Mouse (Mus musculus) heart, embryonic 10.5 days (tissue): Measurements from ENCODE around the gene BC034090. TPM values are rescaled to one million over a fixed set of nuclear protein-coding genes. Genes with fewer than 3 reads are reported as not detected.
A peak's percentile ranks its signal among the peaks of the same experiment; 100 is the strongest.
"Not testable (repeated sequence)": the region's sequence is repeated elsewhere in the genome, so short reads cannot be mapped to it uniquely, and the experiment has no call there.

Experiments
- DNase-seq: peaks from one replicate; pipeline ENCODE4 v3.0.0-alpha.2; 2017; ENCODE audit warnings: low spot score
- H3K27ac ChIP-seq: fragments of 300-500 bp; sonication (generic); 2 replicates; pipeline ENCODE4 v1.5.1; 2016; ENCODE audit warnings: mild to moderate bottlenecking
- H3K27me3 ChIP-seq: fragments of 300-500 bp; sonication (generic); 2 replicates; pipeline ENCODE4 v1.6.1; 2016; ENCODE audit warnings: mild to moderate bottlenecking; ENCODE audit not compliant: poor library complexity, insufficient read depth, severe bottlenecking
- H3K36me3 ChIP-seq: fragments of 300-500 bp; sonication (generic); 2 replicates; pipeline ENCODE4 v1.6.1; 2016; ENCODE audit warnings: mild to moderate bottlenecking, moderate library complexity
- H3K4me1 ChIP-seq: fragments of 300-500 bp; sonication (generic); 2 replicates; pipeline ENCODE4 v1.6.1; 2016; ENCODE audit warnings: mild to moderate bottlenecking
- H3K4me3 ChIP-seq: fragments of 300-500 bp; sonication (generic); 2 replicates; pipeline ENCODE4 v1.5.1; 2016; ENCODE audit warnings: mild to moderate bottlenecking, moderate library complexity
- H3K9me3 ChIP-seq: fragments of 300-500 bp; sonication (generic); 2 replicates; pipeline ENCODE4 v1.6.1; 2016; ENCODE audit warnings: mild to moderate bottlenecking, moderate library complexity
- WGBS: fragments of 180-500 bp; shearing (Covaris S2); methylation state at CpG from one replicate; pipeline ENCODE4 v1.1.7; 2016; 5-methylcytosine and 5-hydroxymethylcytosine counted together
- polyA plus RNA-seq: library from polyadenylated mRNA; unstranded; fragments of >200 nt; fragmentation: Nextera tagmentation; extraction: Ambion mirVana; gene quantifications from 2 replicates; pipeline ENCODE4 v1.2.1, GENCODE M21; 2016

Gene BC034090
- 6.0 and 6.5 TPM in 2 replicates for polyA plus RNA-seq

- peaks cover 32% of the 10 kb centered on the region for H3K36me3 ChIP-seq
- peaks cover 58% of the 10 kb centered on the region for H3K4me1 ChIP-seq
- H3K27ac ChIP-seq: peak within 1 kb of the TSS; percentile 98
- H3K9me3 ChIP-seq: no peaks in the 10 kb centered on the region
- WGBS: 1% methylated on average over 84 of the region's 85 CpGs
- no peaks in the 10 kb centered on the region for H3K27me3 ChIP-seq
- peak within 1 kb of the TSS; percentile 87 for H3K4me3 ChIP-seq
- DNase-seq: peak; percentile 82
Observed at GRCm38 (mm10) chr1:155243797-155244770, at the start of gene BC034090. TSS of gene BC034090 (minus strand) at chr1:155244444.

DNA sequence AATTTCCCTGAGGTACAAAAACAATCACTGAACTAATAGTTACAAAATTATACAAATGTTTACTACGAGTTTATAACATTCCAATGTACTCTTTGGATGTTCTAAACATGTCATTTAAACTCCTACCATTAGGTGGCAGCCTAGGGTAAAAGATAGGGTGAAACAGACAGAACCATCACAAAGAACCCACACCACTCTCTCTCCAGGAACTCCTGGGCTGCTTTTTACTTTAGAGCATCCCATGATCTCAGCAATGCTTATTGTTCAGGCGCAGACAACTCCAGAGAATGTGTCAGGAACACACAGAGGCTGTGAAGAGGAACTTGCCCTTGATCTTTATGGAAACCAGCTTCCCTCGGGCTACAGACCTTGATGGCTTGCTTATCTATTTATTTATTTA is 49.2 kb upstream of the BC034090 start:
- 20% methylated on average over 3 of the region's 3 CpGs for WGBS
- Histone ChIP-seq H3K27me3 (no peaks in the 10 kb centered on the region), H3K4me3 (no peak overlapping the region), H3K27ac (no peak overlapping the region), H3K4me1 (no peaks in the 10 kb centered on the region), H3K36me3 (peaks cover 21% of the 10 kb centered on the region), H3K9me3 (no peaks in the 10 kb centered on the region)
- DNase-seq: no peak

DNA sequence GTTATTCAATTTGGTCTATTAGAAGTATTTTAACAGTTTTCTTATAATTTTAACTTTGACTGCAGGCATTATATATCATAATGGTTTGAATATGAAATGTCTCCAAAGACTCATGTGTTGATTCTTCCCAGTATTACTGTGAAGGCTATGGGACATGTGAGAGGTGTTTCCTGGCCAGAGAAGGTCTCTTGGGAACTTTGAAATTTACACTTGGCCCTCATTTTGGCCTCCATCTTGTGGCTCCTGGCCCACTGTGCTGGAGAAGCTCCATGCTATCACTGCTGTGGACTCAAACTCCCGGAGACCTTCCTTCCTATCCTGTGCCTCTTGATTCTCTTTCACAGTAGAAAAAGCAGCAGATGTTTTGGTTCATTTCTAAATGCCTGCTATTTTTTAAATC is 45.2 kb upstream of the BC034090 start:
- DNase-seq: no peak
- Histone ChIP-seq H3K9me3 (no peaks in the 10 kb centered on the region), H3K27me3 (no peaks in the 10 kb centered on the region), H3K36me3 (peaks cover 33% of the 10 kb centered on the region), H3K4me1 (no peaks in the 10 kb centered on the region), H3K27ac (no peak overlapping the region), H3K4me3 (no peak overlapping the region)
- WGBS: 94% methylated on average over 1 of the region's 1 CpGs

DNA sequence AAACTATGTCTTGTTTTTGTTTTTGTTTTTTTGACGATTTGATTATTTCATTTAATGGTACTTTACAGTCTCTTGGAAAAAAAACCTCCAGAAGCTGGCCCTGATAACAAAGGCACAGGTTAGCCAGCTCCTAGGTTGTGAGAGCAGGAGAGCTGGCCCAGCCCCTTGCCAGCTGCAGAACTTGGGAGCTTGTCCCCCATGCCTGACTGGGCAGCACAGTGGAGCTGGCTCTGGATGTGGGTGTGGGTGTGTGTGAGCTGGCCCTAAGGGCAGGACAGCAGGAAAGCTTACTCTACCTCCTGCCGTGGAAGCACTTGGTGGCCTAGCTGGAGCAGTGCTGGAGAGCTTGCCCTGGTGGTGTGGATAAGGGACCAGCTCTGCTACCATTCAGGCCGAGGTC is 43.8 kb upstream of the BC034090 start:
- Histone ChIP-seq H3K27me3 (no peaks in the 10 kb centered on the region), H3K36me3 (peaks cover 35% of the 10 kb centered on the region), H3K27ac (no peak overlapping the region), H3K9me3 (no peaks in the 10 kb centered on the region), H3K4me1 (no peaks in the 10 kb centered on the region), H3K4me3 (no peak overlapping the region)
- no peak for DNase-seq
- 75% methylated on average over 3 of the region's 3 CpGs for WGBS

- WGBS: 91% methylated on average over 7 of the region's 7 CpGs
- no peaks in the 10 kb centered on the region for H3K27me3 ChIP-seq
- DNase-seq: no peak
- no peak overlapping the region for H3K27ac ChIP-seq
- no peaks in the 10 kb centered on the region for H3K9me3 ChIP-seq
- no peak overlapping the region for H3K4me3 ChIP-seq
- peaks cover 10% of the 10 kb centered on the region for H3K4me1 ChIP-seq
- peaks cover 26% of the 10 kb centered on the region for H3K36me3 ChIP-seq
Observed at GRCm38 (mm10) chr1:155283808-155284207, 39.6 kb upstream of the BC034090 start.

GRCm38 (mm10) chr1:155281003-155281793 is 37.0 kb upstream of the BC034090 start:
- WGBS: 57% methylated on average over 18 of the region's 18 CpGs
- H3K27ac ChIP-seq: peak overlapping the region; percentile 24; the same call in 1 of the 2 replicates
- H3K9me3 ChIP-seq: no peaks in the 10 kb centered on the region

DNA sequence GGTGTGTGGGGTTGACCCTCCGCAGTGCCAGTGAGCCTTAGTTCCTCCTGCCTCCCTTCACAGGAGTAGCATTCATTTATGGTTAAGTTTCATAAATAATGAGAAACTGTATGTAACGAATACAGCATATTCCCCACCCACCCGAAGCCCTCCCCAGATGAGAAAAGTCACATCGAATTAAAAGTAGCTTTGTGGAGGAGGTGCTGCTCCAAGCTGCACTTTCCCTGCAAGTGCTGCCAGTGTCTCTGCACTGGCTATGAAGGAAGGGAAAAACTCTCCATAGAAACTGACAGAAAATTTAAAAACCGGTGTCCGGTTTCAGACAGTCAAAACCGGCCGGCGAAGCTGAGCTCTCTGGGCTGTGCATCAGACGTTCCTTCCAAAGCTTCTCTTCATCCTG is 36.1 kb upstream of the BC034090 start:
- 71% methylated on average over 10 of the region's 10 CpGs for WGBS

More at GRCm38 (mm10) chr1:155281003-155281793, 37.0 kb upstream of the BC034090 start:
- H3K4me3 ChIP-seq: no peak overlapping the region
- peaks cover 19% of the 10 kb centered on the region for H3K4me1 ChIP-seq
- no peaks in the 10 kb centered on the region for H3K27me3 ChIP-seq
- DNase-seq: peak; percentile 89
- H3K36me3 ChIP-seq: peaks cover 7% of the 10 kb centered on the region; the same call in 1 of the 2 replicates

GRCm38 (mm10) chr1:155276381-155277033 is 32.3 kb upstream of the BC034090 start:
- DNase-seq: no peak
- WGBS: 69% methylated on average over 13 of the region's 13 CpGs
- no peaks in the 10 kb centered on the region for H3K36me3 ChIP-seq
- no peaks in the 10 kb centered on the region for H3K9me3 ChIP-seq
- no peaks in the 10 kb centered on the region for H3K27me3 ChIP-seq
- no peak overlapping the region for H3K4me3 ChIP-seq
- H3K4me1 ChIP-seq: peaks cover 22% of the 10 kb centered on the region
- H3K27ac ChIP-seq: no peak overlapping the region

More for the DNA sequence above, 36.1 kb upstream of the BC034090 start:
- H3K27ac ChIP-seq: no peak overlapping the region
- H3K4me1 ChIP-seq: peaks cover 20% of the 10 kb centered on the region
- H3K9me3 ChIP-seq: no peaks in the 10 kb centered on the region
- DNase-seq: no peak
- H3K27me3 ChIP-seq: no peaks in the 10 kb centered on the region
- no peak overlapping the region for H3K4me3 ChIP-seq
- H3K36me3 ChIP-seq: peaks cover 7% of the 10 kb centered on the region; the same call in 1 of the 2 replicates

GRCm38 (mm10) chr1:155275793-155276192 is 31.5 kb upstream of the BC034090 start:
- H3K4me3 ChIP-seq: no peak overlapping the region
- WGBS: 88% methylated on average over 4 of the region's 4 CpGs
- H3K4me1 ChIP-seq: peaks cover 15% of the 10 kb centered on the region
- H3K27ac ChIP-seq: no peak overlapping the region
- H3K9me3 ChIP-seq: no peaks in the 10 kb centered on the region
- H3K27me3 ChIP-seq: no peaks in the 10 kb centered on the region
- no peaks in the 10 kb centered on the region for H3K36me3 ChIP-seq
- no peak for DNase-seq

GRCm38 (mm10) chr1:155274976-155275375 is 30.7 kb upstream of the BC034090 start:
- H3K27ac ChIP-seq: no peak overlapping the region
- WGBS: 81% methylated on average over 3 of the region's 3 CpGs
- H3K36me3 ChIP-seq: no peaks in the 10 kb centered on the region
- no peaks in the 10 kb centered on the region for H3K27me3 ChIP-seq
- no peak for DNase-seq
- H3K4me3 ChIP-seq: no peak overlapping the region
- peaks cover 15% of the 10 kb centered on the region for H3K4me1 ChIP-seq
- H3K9me3 ChIP-seq: no peaks in the 10 kb centered on the region

GRCm38 (mm10) chr1:155272953-155273352 is 28.7 kb upstream of the BC034090 start:
- H3K9me3 ChIP-seq: no peaks in the 10 kb centered on the region
- no peak for DNase-seq
- no peaks in the 10 kb centered on the region for H3K27me3 ChIP-seq
- WGBS: 91% methylated on average over 4 of the region's 4 CpGs
- H3K4me3 ChIP-seq: no peak overlapping the region
- no peaks in the 10 kb centered on the region for H3K36me3 ChIP-seq
- peaks cover 14% of the 10 kb centered on the region for H3K4me1 ChIP-seq
- H3K27ac ChIP-seq: no peak overlapping the region

GRCm38 (mm10) chr1:155262496-155262895 is 18.3 kb upstream of the BC034090 start:
- not testable (repeated sequence) for H3K36me3 ChIP-seq, H3K27me3 ChIP-seq, H3K4me3 ChIP-seq, DNase-seq, H3K4me1 ChIP-seq, H3K9me3 ChIP-seq, H3K27ac ChIP-seq
- 89% methylated on average over 10 of the region's 10 CpGs for WGBS
